Mouse (Mus musculus): ENCODE measurements at regions not wholly inside any gene's neighbourhood (a gene's known extent, or its start where the extent isn't known, plus 50 kb on each side); places are given as distances from the start of the nearest gene placed in this dataset.

- DNase-seq (ENCODE audit: low read depth in 1 of 2, low spot score in 2 of 2): no peak
- no peak overlapping the region for H3K4me3 ChIP-seq (ENCODE audit: extremely low read depth, insufficient read depth, insufficient read length)
- peaks cover 6% of the 10 kb centered on the region; the same call in 1 of the 2 replicates for H3K4me1 ChIP-seq (ENCODE audit: control insufficient read depth, insufficient read depth, insufficient read length)
- no peaks in the 10 kb centered on the region for H3K36me3 ChIP-seq (ENCODE audit: control insufficient read depth, insufficient read depth, low read length)
- H3K27ac ChIP-seq (ENCODE audit: insufficient read depth, low read length): no peak overlapping the region
- TF ChIP-seq POLR2A (IDR thresholded peaks at IDR 0.05; ENCODE audit: low read depth, low read length) (no peak), CTCF (IDR thresholded peaks at IDR 0.05; ENCODE audit: extremely low read depth, insufficient read depth, insufficient read length, insufficient replicate concordance) (no peak)
- H3K27me3 ChIP-seq (ENCODE audit: control insufficient read depth, insufficient read depth, low read length): no peaks in the 10 kb centered on the region
- WGBS: 49% methylated on average over 2 of the region's 2 CpGs
Measured at GRCm38 (mm10) chr6:50973231-50973654, 319.0 kb upstream of the Npvf start.

- Histone ChIP-seq H3K4me3 (ENCODE audit: extremely low read depth, insufficient read depth, insufficient read length) (no peak overlapping the region), H3K27me3 (ENCODE audit: control insufficient read depth, insufficient read depth, low read length) (no peaks in the 10 kb centered on the region), H3K36me3 (ENCODE audit: control insufficient read depth, insufficient read depth, low read length) (no peaks in the 10 kb centered on the region), H3K27ac (ENCODE audit: insufficient read depth, low read length) (no peak overlapping the region), H3K4me1 (ENCODE audit: control insufficient read depth, insufficient read depth, insufficient read length) (peaks cover 6% of the 10 kb centered on the region; the same call in 1 of the 2 replicates)
- no peak for TF ChIP-seq CTCF (IDR thresholded peaks at IDR 0.05; ENCODE audit: extremely low read depth, insufficient read depth, insufficient read length, insufficient replicate concordance)
- TF ChIP-seq POLR2A (IDR thresholded peaks at IDR 0.05; ENCODE audit: low read depth, low read length): no peak
- no peak for DNase-seq (ENCODE audit: low read depth in 1 of 2, low spot score in 2 of 2)
Measured at GRCm38 (mm10) chr6:50973815-50974214, 319.6 kb upstream of the Npvf start.

GRCm38 (mm10) chr6:50974961-50975360 is 320.7 kb upstream of the Npvf start:
- DNase-seq (ENCODE audit: low read depth in 1 of 2, low spot score in 2 of 2): no peak
- no peak overlapping the region for H3K27ac ChIP-seq (ENCODE audit: insufficient read depth, low read length)
- H3K27me3 ChIP-seq (ENCODE audit: control insufficient read depth, insufficient read depth, low read length): no peaks in the 10 kb centered on the region
- H3K4me1 ChIP-seq (ENCODE audit: control insufficient read depth, insufficient read depth, insufficient read length): peaks cover 6% of the 10 kb centered on the region; the same call in 1 of the 2 replicates
- H3K4me3 ChIP-seq (ENCODE audit: extremely low read depth, insufficient read depth, insufficient read length): no peak overlapping the region
- WGBS: 88% methylated on average over 1 of the region's 1 CpGs
- no peak for TF ChIP-seq CTCF (IDR thresholded peaks at IDR 0.05; ENCODE audit: extremely low read depth, insufficient read depth, insufficient read length, insufficient replicate concordance)
- no peak for TF ChIP-seq POLR2A (IDR thresholded peaks at IDR 0.05; ENCODE audit: low read depth, low read length)
- no peaks in the 10 kb centered on the region for H3K36me3 ChIP-seq (ENCODE audit: control insufficient read depth, insufficient read depth, low read length)

GRCm38 (mm10) chr6:50976973-50977372 is 322.7 kb upstream of the Npvf start:
- Histone ChIP-seq H3K27ac (ENCODE audit: insufficient read depth, low read length) (no peak overlapping the region), H3K4me3 (ENCODE audit: extremely low read depth, insufficient read depth, insufficient read length) (no peak overlapping the region), H3K4me1 (ENCODE audit: control insufficient read depth, insufficient read depth, insufficient read length) (peaks cover 11% of the 10 kb centered on the region; the same call in 1 of the 2 replicates), H3K36me3 (ENCODE audit: control insufficient read depth, insufficient read depth, low read length) (no peaks in the 10 kb centered on the region), H3K27me3 (ENCODE audit: control insufficient read depth, insufficient read depth, low read length) (no peaks in the 10 kb centered on the region)
- TF ChIP-seq CTCF (IDR thresholded peaks at IDR 0.05; ENCODE audit: extremely low read depth, insufficient read depth, insufficient read length, insufficient replicate concordance): no peak
- TF ChIP-seq POLR2A (IDR thresholded peaks at IDR 0.05; ENCODE audit: low read depth, low read length): no peak
- 92% methylated on average over 7 of the region's 7 CpGs for WGBS
- DNase-seq (ENCODE audit: low read depth in 1 of 2, low spot score in 2 of 2): no peak

GRCm38 (mm10) chr6:50977381-50977780 is 323.1 kb upstream of the Npvf start:
- Histone ChIP-seq H3K4me3 (ENCODE audit: extremely low read depth, insufficient read depth, insufficient read length) (no peak overlapping the region), H3K27me3 (ENCODE audit: control insufficient read depth, insufficient read depth, low read length) (no peaks in the 10 kb centered on the region), H3K36me3 (ENCODE audit: control insufficient read depth, insufficient read depth, low read length) (no peaks in the 10 kb centered on the region), H3K27ac (ENCODE audit: insufficient read depth, low read length) (no peak overlapping the region), H3K4me1 (ENCODE audit: control insufficient read depth, insufficient read depth, insufficient read length) (peaks cover 11% of the 10 kb centered on the region; the same call in 1 of the 2 replicates)
- TF ChIP-seq POLR2A (IDR thresholded peaks at IDR 0.05; ENCODE audit: low read depth, low read length): no peak
- TF ChIP-seq CTCF (IDR thresholded peaks at IDR 0.05; ENCODE audit: extremely low read depth, insufficient read depth, insufficient read length, insufficient replicate concordance): no peak
- 82% methylated on average over 8 of the region's 8 CpGs for WGBS
- no peak for DNase-seq (ENCODE audit: low read depth in 1 of 2, low spot score in 2 of 2)

GRCm38 (mm10) chr6:50978016-50978415 is 323.8 kb upstream of the Npvf start:
- Histone ChIP-seq H3K27ac (ENCODE audit: insufficient read depth, low read length) (no peak overlapping the region), H3K4me1 (ENCODE audit: control insufficient read depth, insufficient read depth, insufficient read length) (peaks cover 11% of the 10 kb centered on the region; the same call in 1 of the 2 replicates), H3K36me3 (ENCODE audit: control insufficient read depth, insufficient read depth, low read length) (no peaks in the 10 kb centered on the region), H3K4me3 (ENCODE audit: extremely low read depth, insufficient read depth, insufficient read length) (no peak overlapping the region), H3K27me3 (ENCODE audit: control insufficient read depth, insufficient read depth, low read length) (no peaks in the 10 kb centered on the region)
- 85% methylated on average over 4 of the region's 4 CpGs for WGBS
- no peak for TF ChIP-seq CTCF (IDR thresholded peaks at IDR 0.05; ENCODE audit: extremely low read depth, insufficient read depth, insufficient read length, insufficient replicate concordance)
- TF ChIP-seq POLR2A (IDR thresholded peaks at IDR 0.05; ENCODE audit: low read depth, low read length): no peak
- no peak for DNase-seq (ENCODE audit: low read depth in 1 of 2, low spot score in 2 of 2)

- TF ChIP-seq CTCF (IDR thresholded peaks at IDR 0.05; ENCODE audit: extremely low read depth, insufficient read depth, insufficient read length, insufficient replicate concordance) (no peak), POLR2A (IDR thresholded peaks at IDR 0.05; ENCODE audit: low read depth, low read length) (no peak)
- H3K27ac ChIP-seq (ENCODE audit: insufficient read depth, low read length): no peak overlapping the region
- H3K4me3 ChIP-seq (ENCODE audit: extremely low read depth, insufficient read depth, insufficient read length): no peak overlapping the region
- H3K36me3 ChIP-seq (ENCODE audit: control insufficient read depth, insufficient read depth, low read length): no peaks in the 10 kb centered on the region
- H3K4me1 ChIP-seq (ENCODE audit: control insufficient read depth, insufficient read depth, insufficient read length): peaks cover 8% of the 10 kb centered on the region; the same call in 1 of the 2 replicates
- DNase-seq (ENCODE audit: low read depth in 1 of 2, low spot score in 2 of 2): no peak
- no peaks in the 10 kb centered on the region for H3K27me3 ChIP-seq (ENCODE audit: control insufficient read depth, insufficient read depth, low read length)
- WGBS: 67% methylated on average over 3 of the region's 3 CpGs
Measured at GRCm38 (mm10) chr6:50978571-50978970, 324.3 kb upstream of the Npvf start.
